Comparison of ENCODE assay signal across 8 mouse cellular contexts in the genomic region with DNA sequence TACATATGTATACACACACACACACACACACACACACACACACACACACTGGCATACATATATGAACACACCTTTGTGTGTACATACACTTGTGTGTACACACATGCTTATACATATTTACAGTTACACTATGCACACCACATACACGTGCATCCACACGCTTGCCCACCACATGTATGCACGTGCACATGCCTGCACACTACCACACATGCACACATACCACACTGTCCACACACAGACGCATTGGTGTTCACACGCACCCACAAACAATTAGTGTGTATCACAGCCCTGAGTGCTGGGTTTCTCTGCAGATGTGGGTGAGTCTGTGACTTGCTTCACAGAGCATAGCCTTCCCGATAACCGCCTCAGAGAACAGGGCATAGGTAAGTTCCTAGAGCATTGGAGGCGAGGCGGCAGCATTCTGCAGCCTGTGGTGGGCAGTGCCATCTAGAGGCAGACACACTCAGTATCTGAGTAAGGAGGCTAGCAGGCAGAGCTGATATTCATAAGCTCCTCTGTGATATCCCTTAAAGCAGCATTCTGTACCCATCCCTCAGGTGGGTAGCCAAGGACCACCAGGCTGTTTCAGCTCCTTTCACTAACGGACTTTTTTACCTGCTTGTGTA. TPM values are rescaled to one million over a fixed set of nuclear protein-coding genes. Genes with fewer than 3 reads are reported as not detected.
A peak's percentile ranks its signal among the peaks of the same experiment; 100 is the strongest.
DNase-seq lines count a peak whose midpoint lies in the region; ATAC-seq and TF ChIP-seq lines count a peak whose summit lies in the region.

No protein-coding gene starts in this region.

- TF ChIP-seq CTCF in embryonic fibroblast, embryonic 13.5 days (IDR thresholded peaks at IDR 0.05; ENCODE audit: borderline replicate concordance, insufficient read depth, low read length): peak; percentile 79; the same call in 1 of the 2 replicates

- no peaks in the 10 kb centered on the region for H3K36me3 ChIP-seq in megakaryocyte, embryonic 14.5 days (replicated peaks; ENCODE audit: low read length)

- ATAC-seq in megakaryocyte, adult 5-6 weeks (ENCODE audit: poor library complexity, severe bottlenecking): no peak

- no peak overlapping the region for H3K27ac ChIP-seq in embryonic fibroblast, embryonic 13.5 days (ENCODE audit: insufficient read depth, low read length)

- intact Hi-C loops in left cerebral cortex, postnatal 4 days (cut with DNase I): no loop called here

- H3K27me3 ChIP-seq in megakaryocyte, embryonic 14.5 days (replicated peaks): peaks cover 42% of the 10 kb centered on the region

- no peaks in the 10 kb centered on the region for H3K9me3 ChIP-seq in megakaryocyte, embryonic 14.5 days

- DNase-seq in adrenal gland, postnatal 36 days: peak; percentile 10 to 11
- DNase-seq in adrenal gland, adult 18-20 months (ENCODE audit: low spot score in 2 of 2): no peak
- peak; percentile 54 for DNase-seq in left cerebral cortex, postnatal 4 days
- DNase-seq in urinary bladder, postnatal 14 days (ENCODE audit: low spot score): no peak
- DNase-seq in yolk sac, embryonic 10.5 days (ENCODE audit: low spot score): no peak

- no peaks in the 10 kb centered on the region; the same call in 1 of the 2 replicates for H3K4me1 ChIP-seq in megakaryocyte, embryonic 14.5 days
- no peaks in the 10 kb centered on the region for H3K4me1 ChIP-seq in embryonic fibroblast, embryonic 13.5 days (ENCODE audit: control insufficient read depth, insufficient read depth, low read length)

- H3K4me3 ChIP-seq in megakaryocyte, embryonic 14.5 days (replicated peaks): peak overlapping the region; percentile 8
- no peak overlapping the region for H3K4me3 ChIP-seq in embryonic fibroblast, embryonic 13.5 days (ENCODE audit: insufficient read depth, low read length)

- TF ChIP-seq POLR2A in embryonic fibroblast, embryonic 13.5 days (IDR thresholded peaks at IDR 0.05; ENCODE audit: low read depth, low read length): no peak

RNA-seq across cellular contexts. Expression of a gene that starts 17.2 kb away (rescaled TPM):
- under 1 TPM; 0.50 to 0.56 TPM for total RNA-seq in adrenal gland, postnatal 36 days (2021)
- total RNA-seq in adrenal gland, adult 18-20 months (2021): 1 to 10 TPM in 1 of 2 experiments, under 1 TPM in 1; 0.93 to 1.2 TPM
- not detected in 2 replicates for polyA plus RNA-seq in megakaryocyte, embryonic 14.5 days (2012; ENCODE audit: insufficient read depth, low replicate concordance)
- total RNA-seq in megakaryocyte, adult 5-6 weeks (2015): not detected in 2 replicates
- total RNA-seq in megakaryocyte, adult 5-6 weeks (2017): 0.04 TPM in 1 of 2 replicates, not detected in the other
- polyA plus RNA-seq in embryonic fibroblast, embryonic 13.5 days (2011; ENCODE audit: insufficient read length, low read depth, missing spikeins): not detected in 2 replicates
- 10 to 100 TPM; 36.2 to 45.3 TPM for total RNA-seq in left cerebral cortex, postnatal 4 days (2021)

RNA-seq across cellular contexts. Expression of a gene that starts 43.3 kb away (rescaled TPM):
- total RNA-seq in adrenal gland, postnatal 36 days (2021): 1 to 10 TPM; 2.2 to 3.9 TPM
- total RNA-seq in adrenal gland, adult 18-20 months (2021): 1 to 10 TPM; 2.6 to 2.8 TPM
- polyA plus RNA-seq in megakaryocyte, embryonic 14.5 days (2012; ENCODE audit: insufficient read depth, low replicate concordance): not detected in 2 replicates
- total RNA-seq in megakaryocyte, adult 5-6 weeks (2015): not detected in 2 replicates
- total RNA-seq in megakaryocyte, adult 5-6 weeks (2017): not detected in 2 replicates
- 1.0 and 1.3 TPM in 2 replicates for polyA plus RNA-seq in embryonic fibroblast, embryonic 13.5 days (2011; ENCODE audit: insufficient read length, low read depth, missing spikeins)
- total RNA-seq in left cerebral cortex, postnatal 4 days (2021): 10 to 100 TPM; 17.8 to 25.1 TPM

Comparison
In these comparisons a context has a peak if more than half of its experiments do, and no peak if none do; other contexts are left out.
1. DNase-seq: peak in adrenal gland, postnatal 36 days (2 of 2) and left cerebral cortex, postnatal 4 days (single experiment); none in adrenal gland, adult 18-20 months (0 of 2), urinary bladder, postnatal 14 days (single experiment) and yolk sac, embryonic 10.5 days (single experiment).
2. RNA of a gene that starts 17.2 kb away (total RNA-seq): 36.2 to 45.3 TPM in left cerebral cortex, postnatal 4 days; 0.93 to 1.2 TPM in adrenal gland, adult 18-20 months, 0.50 to 0.56 TPM in adrenal gland, postnatal 36 days and 0.04 TPM in megakaryocyte, adult 5-6 weeks; every median in the first group is over 10 times any median in the second.